Mouse (Mus musculus): ENCODE measurements around the gene Crhr2.

Crhr2 gene

GRCm38 (mm10) chr6:55045326-55045725, 87.5 kb downstream of the Crhr2 start:
- DNase-seq (ENCODE audit: low spot score in 2 of 2): no peak

DNA sequence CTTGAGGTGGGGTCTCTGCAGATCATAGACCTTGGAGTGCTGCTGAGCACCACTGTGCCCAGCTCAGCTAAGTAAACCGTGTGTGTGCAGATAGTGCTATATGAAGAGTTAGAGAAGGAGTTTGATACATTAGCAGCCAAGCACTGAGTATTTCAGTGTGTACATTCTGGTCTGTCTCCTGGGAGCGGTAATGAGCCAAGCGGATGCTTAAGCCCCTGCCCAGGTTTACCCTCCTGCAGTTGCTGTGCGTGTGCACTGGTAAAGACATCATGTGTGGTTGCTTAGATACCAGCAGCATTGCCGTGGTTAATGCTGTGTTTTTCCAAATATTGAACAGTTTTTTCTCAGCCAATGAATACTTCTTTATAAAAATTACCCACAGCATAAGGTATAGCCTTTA, 88.3 kb downstream of the Crhr2 start:
- no peak for DNase-seq (ENCODE audit: low spot score in 2 of 2)

GRCm38 (mm10) chr6:55043206-55043605, 89.6 kb downstream of the Crhr2 start:
- no peak for DNase-seq (ENCODE audit: low spot score in 2 of 2)
